Mouse (Mus musculus) retina, postnatal 1 day (tissue): ENCODE measurements around the gene Dcaf1.

Experiments
- DNase-seq: peaks from one replicate; pipeline ENCODE4 v3.0.0-alpha.2; 2012

Gene Dcaf1

DNA sequence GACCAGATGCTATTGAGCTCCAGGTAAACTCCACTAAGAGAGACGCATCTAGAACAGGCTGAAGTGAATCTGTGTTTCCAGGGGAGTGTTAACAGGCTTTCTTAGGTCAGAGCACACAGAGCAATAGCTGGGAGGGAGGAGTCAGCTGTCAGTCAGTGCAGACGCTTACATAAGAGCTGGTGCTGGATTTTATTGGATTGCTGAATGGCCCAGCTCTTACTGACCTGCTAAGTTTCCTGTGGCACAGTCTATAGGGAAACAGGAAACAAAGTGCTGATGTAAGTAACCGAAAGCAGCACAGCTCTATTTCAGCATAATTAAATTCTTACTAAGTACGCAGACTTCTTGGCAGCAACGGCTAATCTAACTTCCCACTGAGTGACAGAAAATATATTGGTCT, 87.0 kb downstream of the Dcaf1 start:
- no peak for DNase-seq

DNA sequence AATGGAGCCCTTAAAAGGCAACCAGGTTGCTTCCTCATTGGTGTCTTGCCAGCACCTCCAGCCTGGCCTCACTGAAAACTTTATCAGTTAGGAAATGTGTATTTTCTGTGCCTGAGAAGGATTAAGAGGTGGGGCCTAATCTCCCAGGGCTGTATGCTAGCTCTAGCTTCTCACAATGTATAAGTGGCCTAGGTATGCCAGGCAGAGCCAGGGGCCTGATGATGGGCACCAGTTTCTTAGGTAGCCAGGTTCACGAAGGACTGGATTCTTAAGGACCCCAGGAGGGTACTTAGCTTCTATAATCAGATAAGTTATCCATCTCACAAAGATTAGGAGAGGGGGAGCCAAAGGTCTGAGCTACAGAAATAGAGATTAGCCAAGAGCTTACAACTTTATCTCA, 90.0 kb downstream of the Dcaf1 start:
- DNase-seq, result no peak

DNA sequence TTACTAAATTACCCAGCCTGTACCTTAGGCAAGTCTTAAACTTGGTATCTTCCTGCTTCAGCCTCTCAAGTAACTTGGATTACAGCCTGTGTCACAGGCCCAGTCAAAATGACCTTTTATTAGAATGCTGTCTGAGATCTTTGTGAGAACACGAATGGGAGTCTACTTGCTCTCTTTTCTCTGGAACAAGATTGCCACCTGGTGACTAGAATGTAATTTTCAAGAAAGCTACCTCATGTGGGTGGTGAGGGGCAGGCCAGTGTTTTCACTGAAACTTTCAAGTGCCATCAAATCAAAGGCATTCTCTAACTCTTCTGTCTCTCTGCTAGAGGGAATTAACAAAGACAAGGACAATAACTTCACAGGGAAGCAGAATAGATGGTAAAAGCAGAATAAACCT, 92.1 kb downstream of the Dcaf1 start:
- DNase-seq, result no peak

DNA sequence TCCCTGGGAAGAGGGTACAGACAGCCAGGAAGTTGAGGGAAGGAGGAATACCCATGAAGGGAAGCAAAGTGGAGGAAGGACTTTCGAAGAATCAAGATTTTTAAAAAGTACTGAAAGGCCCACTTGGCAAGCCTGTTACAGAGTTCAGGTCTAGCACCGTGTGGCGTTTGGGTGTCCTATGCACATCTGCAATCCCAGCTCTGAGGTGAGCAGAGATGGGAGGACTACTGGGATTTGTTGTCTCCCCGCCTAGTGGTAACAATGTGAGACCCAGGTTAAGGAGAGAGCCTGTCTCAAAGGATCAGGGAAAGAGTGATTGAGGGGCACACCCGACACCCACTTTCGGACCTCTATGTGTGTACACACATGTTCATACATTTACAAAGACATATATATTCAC, 93.2 kb downstream of the Dcaf1 start:
- no peak for DNase-seq
